Mouse (Mus musculus) ovary, postnatal 10 days (tissue): ENCODE measurements at regions not wholly inside any gene's neighbourhood (a gene's known extent, or its start where the extent isn't known, plus 50 kb on each side); places are given as distances from the start of the nearest gene placed in this dataset.

Experiments used
- DNase-seq: peaks from one replicate; pipeline ENCODE4 v3.0.0; 2022; ENCODE audit warnings: low spot score

DNA sequence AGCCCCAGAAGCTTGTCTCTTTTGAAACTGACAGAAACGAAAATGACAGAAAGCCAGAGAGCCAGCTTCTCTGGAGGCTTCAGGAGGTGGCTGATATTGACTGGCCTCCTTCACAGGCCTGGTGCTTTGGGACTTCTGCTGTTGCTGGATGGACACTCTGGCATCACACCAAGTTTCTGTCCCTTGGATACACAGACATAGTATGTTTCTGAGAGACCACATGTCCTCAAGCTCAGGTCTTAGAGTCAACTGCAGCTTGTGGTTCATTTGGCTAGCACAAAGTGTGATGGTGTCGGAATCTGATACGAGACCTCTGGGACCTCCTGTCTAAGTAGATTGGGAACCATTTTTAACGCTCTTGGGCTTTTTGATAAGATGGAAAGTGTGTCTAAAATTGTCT is 502.0 kb downstream of the Sqor start:
- DNase-seq, result no peak

GRCm38 (mm10) chr2:123274866-123275735 is 510.1 kb downstream of the Sqor start:
- DNase-seq, result no peak

- DNase-seq, result no peak
Observed at GRCm38 (mm10) chr2:123275736-123276330, 510.8 kb downstream of the Sqor start.

DNA sequence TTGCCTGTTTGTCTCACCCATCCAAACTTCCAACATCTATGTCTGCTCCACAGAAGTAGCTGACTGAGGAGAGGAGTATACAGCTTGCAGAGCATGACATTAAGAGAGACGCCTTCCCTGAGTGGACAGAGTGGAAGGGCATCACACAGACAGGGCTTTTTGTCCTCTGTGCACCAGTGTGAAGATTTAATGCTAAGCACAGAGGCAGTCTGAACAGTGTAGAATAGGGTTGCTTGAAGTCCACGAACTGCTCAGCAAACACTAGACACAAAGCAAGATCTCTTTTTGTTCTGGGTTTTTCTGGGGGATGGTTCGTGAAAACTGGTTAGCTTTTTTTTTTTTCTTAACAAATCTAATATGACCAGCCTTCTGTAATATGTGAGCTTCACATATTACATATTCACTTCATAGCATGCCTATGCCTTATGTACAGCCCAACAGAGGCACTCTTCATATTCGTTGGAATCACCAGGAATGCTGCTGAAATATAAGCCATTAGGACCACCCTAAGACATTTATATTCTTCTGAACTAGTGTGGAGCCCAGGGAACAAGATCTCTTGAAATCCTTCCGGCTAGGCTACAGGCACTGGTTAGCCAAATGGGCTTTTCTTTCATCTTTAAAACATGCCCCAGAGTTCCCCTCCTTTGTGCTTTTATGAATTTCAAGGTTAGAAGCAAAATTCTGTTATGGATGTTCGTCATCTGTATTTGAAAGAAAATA is 546.7 kb downstream of the Sqor start:
- DNase-seq, result no peak

GRCm38 (mm10) chr2:123312277-123312617 is 547.2 kb downstream of the Sqor start:
- peak; percentile 53 for DNase-seq

DNA sequence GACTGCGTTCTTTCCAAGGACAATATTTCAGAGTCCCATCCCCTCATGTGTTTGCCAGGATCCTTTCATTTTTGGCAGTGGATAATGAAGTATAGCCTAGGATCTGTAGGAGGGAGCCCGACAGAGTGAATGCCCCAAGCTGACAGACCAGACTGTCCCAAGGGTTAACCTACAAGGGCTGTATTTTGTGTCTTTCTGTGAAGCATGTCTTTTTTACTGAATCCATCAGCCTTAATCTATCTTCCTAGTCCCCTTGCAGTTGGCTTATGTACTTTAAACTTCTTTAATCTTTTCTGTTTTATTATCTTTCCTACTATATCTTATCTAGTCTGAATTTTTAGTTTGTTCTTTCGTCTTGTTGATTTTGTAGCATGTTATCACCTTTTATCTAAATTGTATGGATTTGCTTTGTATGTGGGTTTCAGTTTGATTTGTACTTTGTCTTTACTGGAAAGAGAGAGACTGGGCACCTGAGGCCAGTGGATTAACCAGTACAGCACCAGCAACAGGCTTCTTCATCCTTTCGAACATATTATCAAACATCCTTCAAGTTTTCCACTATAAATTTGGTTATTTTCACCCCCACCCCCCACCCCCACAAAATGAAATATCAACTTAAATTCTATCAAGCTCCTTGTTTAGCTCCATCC is 555.5 kb downstream of the Sqor start:
- DNase-seq, result no peak

DNA sequence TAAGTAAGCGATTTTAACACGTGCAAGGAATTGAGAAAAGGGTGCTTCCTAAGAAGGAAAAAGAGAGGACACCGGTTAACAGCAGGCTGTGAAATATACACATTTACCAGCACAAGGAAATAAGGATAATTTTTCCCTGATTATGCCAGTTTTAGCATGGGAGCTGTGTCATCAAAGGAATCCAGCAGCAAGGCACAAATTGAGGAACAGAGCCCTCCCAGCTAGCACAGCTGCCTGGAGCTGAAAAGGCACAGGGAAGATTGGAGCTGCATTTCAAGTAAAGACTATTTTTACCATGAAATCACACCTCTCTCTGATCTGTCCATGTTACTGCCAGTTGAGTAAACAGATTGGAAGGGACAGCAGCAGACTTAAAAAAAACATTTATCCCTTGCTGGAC is 558.7 kb downstream of the Sqor start:
- DNase-seq, result no peak

DNA sequence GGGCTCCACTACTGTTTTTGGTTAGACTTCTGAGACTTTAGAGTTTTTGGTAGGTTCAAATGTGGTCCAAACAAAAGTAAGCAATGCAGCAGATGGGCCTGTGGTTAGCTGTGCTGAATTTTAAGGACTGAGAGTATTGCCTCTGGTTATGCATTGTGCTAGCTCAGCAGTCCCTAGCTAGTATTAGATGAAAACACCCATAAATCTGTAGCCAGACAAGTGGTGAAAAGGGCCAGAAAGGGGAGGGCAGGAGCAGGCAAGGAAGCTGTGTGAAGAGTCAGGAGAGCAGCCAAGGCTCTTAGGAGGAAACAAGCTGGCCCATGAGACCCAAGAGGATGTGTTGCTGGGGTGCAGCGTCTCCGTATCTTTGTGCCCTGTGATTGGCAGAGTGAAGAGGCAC is 559.9 kb downstream of the Sqor start:
- DNase-seq, result no peak

- DNase-seq, result no peak
Observed at GRCm38 (mm10) chr2:123349625-123350346, 584.7 kb downstream of the Sqor start.

GRCm38 (mm10) chr2:123364204-123364603 is 599.2 kb downstream of the Sqor start:
- DNase-seq, result no peak

DNA sequence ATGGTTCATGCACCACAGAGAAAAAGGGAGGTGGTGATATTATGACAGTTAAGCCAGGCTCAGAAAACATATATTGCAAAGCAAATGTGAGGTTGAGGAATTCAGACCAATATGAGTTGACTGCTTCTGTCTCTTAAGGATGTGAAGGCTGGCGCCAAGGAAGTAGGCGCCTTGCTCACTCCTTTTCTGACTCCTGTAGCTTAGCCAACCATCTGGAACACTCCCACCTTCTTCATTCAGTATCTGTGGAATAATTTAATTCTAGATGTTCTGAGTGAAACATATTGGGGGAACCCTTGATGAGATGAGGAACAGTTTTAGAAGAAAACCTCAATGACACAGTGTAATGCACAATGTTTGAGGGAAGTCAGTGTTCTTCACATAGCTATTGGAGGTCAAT is 601.5 kb downstream of the Sqor start:
- no peak for DNase-seq

DNA sequence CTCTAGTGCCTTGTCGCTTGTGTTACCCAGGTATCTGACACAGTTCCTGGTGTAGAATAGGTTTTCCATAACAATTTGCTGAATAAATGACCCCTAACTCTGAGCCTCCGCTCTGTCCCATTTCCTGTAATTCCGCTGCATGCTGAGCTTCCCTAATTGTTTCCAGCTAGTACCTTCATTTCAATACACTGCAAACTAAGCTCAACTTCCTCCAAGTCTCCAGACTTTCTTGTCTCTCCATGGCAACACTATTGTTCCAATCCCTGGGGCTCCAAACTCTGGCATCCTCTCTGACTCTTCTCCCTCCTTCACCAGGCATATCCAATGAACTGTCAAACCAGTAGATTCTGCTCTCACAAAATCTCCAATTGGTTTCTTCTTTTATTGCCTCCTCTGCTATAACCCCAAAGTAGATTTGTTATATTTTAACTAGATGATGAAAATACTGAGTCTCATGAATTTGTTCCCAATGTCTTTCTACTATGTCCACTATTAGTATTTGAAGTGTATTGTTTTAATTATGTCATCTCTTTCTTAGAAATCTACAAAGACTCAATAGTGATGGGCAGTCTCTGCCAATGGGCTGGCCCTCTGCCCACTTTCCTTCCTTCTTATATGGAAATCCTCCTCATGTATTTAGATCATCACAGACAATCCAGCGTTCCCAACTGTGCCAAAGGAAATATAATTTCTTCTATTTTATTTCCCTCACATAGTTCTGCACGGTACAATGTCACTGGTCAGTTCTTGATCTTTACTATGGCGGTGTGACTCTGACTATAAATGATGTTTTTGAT is 620.8 kb downstream of the Sqor start:
- DNase-seq, result no peak

- DNase-seq, result no peak
Observed at GRCm38 (mm10) chr2:123386773-123387604, 622.0 kb downstream of the Sqor start.

DNA sequence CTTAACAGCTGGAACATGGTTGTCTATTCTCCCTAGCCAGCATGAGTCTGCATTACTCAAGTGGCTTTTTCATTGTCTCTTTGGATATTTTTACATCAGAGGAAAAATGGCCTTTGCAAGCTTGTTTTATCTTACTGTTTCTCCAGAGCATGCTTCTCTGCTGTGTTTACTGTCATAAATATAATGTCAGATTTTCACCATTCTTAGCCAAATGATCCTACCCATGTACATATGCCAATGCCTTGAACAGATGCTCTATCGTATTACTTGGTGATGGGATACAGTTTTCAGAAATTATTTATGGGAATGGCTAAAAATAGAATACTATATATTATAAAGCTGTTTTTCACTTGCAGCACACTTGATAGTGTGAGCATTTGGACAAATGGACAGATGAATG is 625.9 kb downstream of the Sqor start:
- DNase-seq, result no peak

DNA sequence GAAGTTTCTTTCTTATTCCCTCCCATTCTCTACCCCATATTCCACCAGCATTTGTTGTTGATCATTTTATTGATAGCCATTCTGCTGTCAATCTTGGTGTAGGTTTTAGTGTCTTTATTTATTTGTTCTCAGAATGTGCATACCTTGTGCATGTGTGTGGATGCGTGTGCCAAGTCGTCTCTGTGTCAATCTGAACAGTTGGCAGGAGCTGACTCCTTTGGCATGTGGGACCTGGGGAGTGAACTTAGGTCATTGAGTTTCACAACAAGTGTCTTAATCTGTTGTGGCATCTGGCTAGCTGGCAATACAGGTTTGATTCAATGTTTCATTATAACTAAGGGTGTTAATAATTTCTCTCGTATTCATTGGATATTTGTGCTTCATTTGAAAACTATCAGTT is 629.3 kb downstream of the Sqor start:
- DNase-seq, result no peak

DNA sequence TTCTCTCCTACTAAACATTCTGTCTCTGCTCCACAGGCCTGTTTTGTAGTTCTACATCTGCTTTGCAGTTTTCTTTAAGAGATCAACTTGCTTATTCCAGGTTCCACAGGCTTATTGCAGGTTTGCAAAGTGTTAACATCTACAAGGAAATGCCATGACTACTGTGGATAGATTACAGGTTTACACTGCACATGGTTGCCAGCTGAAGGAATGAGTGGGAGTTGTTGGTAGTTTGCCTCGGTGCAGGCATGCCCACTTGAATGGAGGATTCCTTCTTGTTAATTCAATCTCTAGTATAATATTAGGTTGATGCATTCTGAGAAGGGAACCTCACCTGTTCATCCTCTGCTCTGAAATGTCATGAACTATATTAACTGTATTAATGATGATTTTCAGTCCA is 632.5 kb downstream of the Sqor start:
- no peak for DNase-seq

DNA sequence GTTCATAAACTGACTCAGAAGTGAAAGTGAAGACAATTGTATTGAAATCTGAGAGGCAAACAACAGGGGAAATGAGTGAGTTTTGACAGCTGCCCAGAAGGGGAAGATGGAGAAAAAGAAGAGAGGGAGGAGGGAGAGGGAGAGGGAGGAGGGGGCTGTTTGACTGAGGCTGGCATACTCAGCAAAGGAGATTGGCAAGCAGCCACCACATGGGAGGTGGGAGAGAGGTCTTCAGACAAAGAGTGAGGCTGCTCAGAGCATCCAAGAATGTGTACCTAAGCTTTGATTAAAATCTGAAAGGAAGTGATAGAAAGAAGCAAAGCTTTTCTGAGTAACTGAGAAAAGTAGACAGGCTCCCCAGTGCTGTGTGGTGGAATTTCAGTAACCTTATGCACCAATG is 636.0 kb downstream of the Sqor start:
- DNase-seq, result no peak

DNA sequence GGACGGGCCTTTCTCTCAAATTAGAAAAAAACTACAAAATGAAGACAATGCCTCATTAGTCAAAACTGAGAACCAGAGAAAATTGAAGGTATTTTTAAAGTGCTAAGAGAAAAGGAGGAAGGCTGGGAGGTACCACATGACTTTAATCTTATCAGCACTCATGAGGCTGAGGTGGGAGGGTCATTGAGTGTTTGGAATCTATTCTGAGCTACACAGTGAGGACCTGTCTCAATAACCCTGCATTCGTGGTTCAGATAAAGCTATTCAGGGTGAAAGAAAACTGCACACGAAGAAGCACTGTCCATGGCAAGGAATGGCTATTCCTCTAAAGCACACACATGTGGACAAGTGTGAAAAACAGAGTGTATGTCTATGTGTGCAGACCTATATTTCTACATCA is 644.0 kb downstream of the Sqor start:
- no peak for DNase-seq

DNA sequence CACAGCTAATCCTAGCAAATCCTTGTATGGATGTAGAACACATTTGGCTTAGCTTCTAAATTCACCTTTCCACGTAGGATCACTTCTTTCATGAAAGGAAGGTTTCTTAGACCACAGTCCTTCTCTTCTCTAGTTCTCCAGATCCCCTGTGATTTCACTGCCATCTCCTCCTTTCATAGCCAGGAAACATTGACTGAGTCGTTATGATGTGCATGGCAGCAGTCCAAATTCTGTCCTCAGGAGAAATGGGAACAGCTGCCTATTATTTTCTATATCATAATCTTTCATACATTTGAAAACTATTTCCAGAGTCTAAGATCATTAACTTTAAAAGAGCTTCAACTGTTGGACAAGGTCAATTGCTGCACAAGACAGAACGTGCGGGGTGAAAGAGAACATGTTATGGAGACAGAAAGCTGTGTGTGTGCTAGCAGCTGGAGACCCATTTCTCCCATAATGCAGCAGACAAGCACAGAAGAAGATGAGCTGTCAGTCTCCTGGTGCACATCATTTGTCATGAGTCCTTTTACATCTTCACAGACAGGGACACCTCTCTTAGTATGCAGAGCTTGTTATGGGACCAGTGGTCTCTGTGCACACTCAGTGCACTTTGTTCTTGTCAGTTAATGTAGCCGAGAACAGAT is 631.6 kb upstream of the Sema6d start:
- no peak for DNase-seq

DNA sequence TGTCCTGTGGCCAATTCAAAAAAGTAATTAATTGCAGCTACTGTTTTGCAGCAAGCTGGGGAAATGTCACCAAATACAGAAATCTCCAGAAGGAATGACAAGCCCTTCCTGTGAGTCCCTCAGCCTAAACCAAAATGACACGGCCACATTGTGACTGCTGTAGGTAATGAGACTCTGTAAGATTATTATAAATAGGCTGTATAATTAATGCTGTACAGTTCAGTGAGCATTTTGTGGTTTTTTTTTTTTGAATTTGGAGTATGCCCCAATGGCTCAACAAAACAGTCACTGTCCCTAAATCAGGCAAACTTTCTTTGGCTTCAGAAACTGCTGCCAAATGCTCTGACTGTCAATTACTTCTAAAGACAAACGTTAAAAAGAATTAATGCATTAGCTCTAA is 615.9 kb upstream of the Sema6d start:
- no peak for DNase-seq
